Mouse (Mus musculus): ENCODE results near the gene BC052040.

GRCm38 (mm10) chr2:115601280-115601679 lies 19.8 kb downstream of the BC052040 start:
- TF ChIP-seq CHD2 (IDR thresholded peaks at IDR 0.05; ENCODE audit: low read depth, low read length): no peak
- no peak for TF ChIP-seq ZNF384 (IDR thresholded peaks at IDR 0.05; ENCODE audit: low read depth, low read length)
